Mouse (Mus musculus) duodenum, adult 2 months (tissue): Measurements from ENCODE around the gene Iqgap1. TPM values are rescaled to one million over a fixed set of nuclear protein-coding genes. Genes with fewer than 3 reads are reported as not detected.

Source experiments
- polyA plus RNA-seq: library from polyadenylated mRNA; depleted of rRNA; stranded (reverse); fragments of >200 nt; gene quantifications from 2 replicates; pipeline ENCODE4 v1.2.3, GENCODE M21; 2012; ENCODE audit warnings: low replicate concordance; rRNA removed

Iqgap1 gene
- polyA plus RNA-seq = 15.3 and 18.3 TPM in 2 replicates

GRCm38 (mm10) chr7:80825843-80826403 is at the start of gene Iqgap1:
Gene Iqgap1 (minus strand): TSS chr7:80825974.

GRCm38 (mm10) chr7:80860729-80861274 is 35.0 kb upstream of the Iqgap1 start, which contains the start of gene Zscan2:
Gene Zscan2 (plus strand): TSS chr7:80860920.

GRCm38 (mm10) chr7:80688556-80689220 is 137.1 kb downstream of the Iqgap1 start, which contains the start of gene Crtc3:
Gene Crtc3 (minus strand): TSS chr7:80688877.

Other genes starting within 250 kb of the Iqgap1 start
- 8.9 TPM in 2 replicates for gene Crtc3, start 137.1 kb downstream of the Iqgap1 start, polyA plus RNA-seq
- gene Zscan2, start 34.9 kb upstream of the Iqgap1 start, polyA plus RNA-seq = 1.4 and 1.7 TPM in 2 replicates
- gene Wdr73, start 75.3 kb upstream of the Iqgap1 start, polyA plus RNA-seq = 5.2 and 7.6 TPM in 2 replicates
- 2.0 and 2.4 TPM in 2 replicates for gene Nmb, start 79.1 kb upstream of the Iqgap1 start, polyA plus RNA-seq
- 26.7 and 28.7 TPM in 2 replicates for gene Sec11a, start 121.8 kb upstream of the Iqgap1 start, polyA plus RNA-seq
- 10.9 and 11.7 TPM in 2 replicates for gene Zfp592, start 167.7 kb upstream of the Iqgap1 start, polyA plus RNA-seq
- 0.02 TPM in 1 of 2 replicates, not detected in the other for gene Alpk3, start 231.6 kb upstream of the Iqgap1 start, polyA plus RNA-seq